Mouse (Mus musculus): Measurements from ENCODE around the gene Trhde.

Trhde gene

GRCm38 (mm10) chr10:114802161-114802651, at the start of gene Trhde:
TSS of gene Trhde (minus strand) at chr10:114802307.
- no peak for DNase-seq (ENCODE audit: low read depth)

- DNase-seq (ENCODE audit: low read depth) = no peak
Observed at GRCm38 (mm10) chr10:114841966-114842365, 39.9 kb upstream of the Trhde start.

- no peak for DNase-seq (ENCODE audit: low read depth)
Observed at GRCm38 (mm10) chr10:114841440-114841839, 39.3 kb upstream of the Trhde start.

- DNase-seq (ENCODE audit: low read depth) = no peak
Observed at GRCm38 (mm10) chr10:114831313-114831712, 29.2 kb upstream of the Trhde start.

GRCm38 (mm10) chr10:114808799-114809198, 6.7 kb upstream of the Trhde start:
- no peak for DNase-seq (ENCODE audit: low read depth)

- no peak for DNase-seq (ENCODE audit: low read depth)
Observed at GRCm38 (mm10) chr10:114805884-114806283, 3.8 kb upstream of the Trhde start.

GRCm38 (mm10) chr10:114801457-114802160, 498 bp downstream of the Trhde start:
- no peak for DNase-seq (ENCODE audit: low read depth)

GRCm38 (mm10) chr10:114800331-114801304, 1.5 kb downstream of the Trhde start:
- no peak for DNase-seq (ENCODE audit: low read depth)

GRCm38 (mm10) chr10:114799481-114799880, 2.6 kb downstream of the Trhde start:
- DNase-seq (ENCODE audit: low read depth) = no peak

GRCm38 (mm10) chr10:114798788-114799187, 3.3 kb downstream of the Trhde start:
- no peak for DNase-seq (ENCODE audit: low read depth)

- DNase-seq (ENCODE audit: low read depth) = no peak
Observed at GRCm38 (mm10) chr10:114798218-114798617, 3.9 kb downstream of the Trhde start.

- no peak for DNase-seq (ENCODE audit: low read depth)
Observed at GRCm38 (mm10) chr10:114797664-114798063, 4.4 kb downstream of the Trhde start.

- DNase-seq (ENCODE audit: low read depth) = no peak
Observed at GRCm38 (mm10) chr10:114796872-114797271, 5.2 kb downstream of the Trhde start.

- DNase-seq (ENCODE audit: low read depth) = no peak
Observed at GRCm38 (mm10) chr10:114794214-114794613, 7.9 kb downstream of the Trhde start.

GRCm38 (mm10) chr10:114765914-114766313, 36.2 kb downstream of the Trhde start:
- no peak for DNase-seq (ENCODE audit: low read depth)

GRCm38 (mm10) chr10:114762125-114762524, 40.0 kb downstream of the Trhde start:
- no peak for DNase-seq (ENCODE audit: low read depth)

GRCm38 (mm10) chr10:114759240-114759639, 42.9 kb downstream of the Trhde start:
- no peak for DNase-seq (ENCODE audit: low read depth)

GRCm38 (mm10) chr10:114758614-114759013, 43.5 kb downstream of the Trhde start:
- no peak for DNase-seq (ENCODE audit: low read depth)

GRCm38 (mm10) chr10:114742755-114743705, 59.1 kb downstream of the Trhde start:
- DNase-seq (ENCODE audit: low read depth) = no peak

- DNase-seq (ENCODE audit: low read depth) = no peak
Observed at GRCm38 (mm10) chr10:114739916-114740315, 62.2 kb downstream of the Trhde start.

- no peak for DNase-seq (ENCODE audit: low read depth)
Observed at GRCm38 (mm10) chr10:114737581-114737980, 64.5 kb downstream of the Trhde start.

- DNase-seq (ENCODE audit: low read depth) = no peak
Observed at GRCm38 (mm10) chr10:114736377-114736776, 65.7 kb downstream of the Trhde start.

Data from naive thymus-derived CD4-positive, alpha-beta T cell, adult 2 months (primary cell).